Mouse (Mus musculus) neural tube, embryonic 13.5 days (tissue): ENCODE data around the gene Ptgfrn. TPM values are rescaled to one million over a fixed set of nuclear protein-coding genes. Genes with fewer than 3 reads are reported as not detected.

ENCODE experiments used
- ATAC-seq: fragments of 200-750 bp; cut with Nextera tagmentation; 2 replicates; pipeline ENCODE4 v1.8.0; 2017; ENCODE audit warnings: low read depth, mild to moderate bottlenecking, moderate TSS enrichment, moderate library complexity
- H3K27ac ChIP-seq: fragments of 300-500 bp; sonication (generic); replicated peaks from 2 replicates; pipeline ENCODE4 v1.5.1; 2015; ENCODE audit warnings: moderate library complexity, mild to moderate bottlenecking, inconsistent platforms
- H3K27me3 ChIP-seq: fragments of 300-500 bp; sonication (generic); 2 replicates; pipeline ENCODE4 v1.6.1; 2015; ENCODE audit warnings: mild to moderate bottlenecking, inconsistent platforms
- H3K36me3 ChIP-seq: fragments of 300-500 bp; sonication (generic); 2 replicates; pipeline ENCODE4 v1.6.1; 2015; ENCODE audit warnings: mild to moderate bottlenecking, inconsistent platforms
- H3K4me1 ChIP-seq: fragments of 300-500 bp; sonication (generic); replicated peaks from 2 replicates; pipeline ENCODE4 v1.6.1; 2015; ENCODE audit warnings: inconsistent platforms
- H3K4me2 ChIP-seq: fragments of 300-500 bp; sonication (generic); 2 replicates; pipeline ENCODE4 v1.6.1; 2015; ENCODE audit warnings: inconsistent platforms, mild to moderate bottlenecking, moderate library complexity
- H3K4me3 ChIP-seq: fragments of 300-500 bp; sonication (generic); 2 replicates; pipeline ENCODE4 v1.5.1; 2015; ENCODE audit warnings: mild to moderate bottlenecking, inconsistent platforms
- H3K9ac ChIP-seq: fragments of 300-500 bp; sonication (generic); 2 replicates; pipeline ENCODE4 v1.6.1; 2015; ENCODE audit warnings: moderate library complexity, mild to moderate bottlenecking, inconsistent platforms
- H3K9me3 ChIP-seq: fragments of 300-500 bp; sonication (generic); 2 replicates; pipeline ENCODE4 v1.6.1; 2016; ENCODE audit warnings: inconsistent platforms
- WGBS: fragments of 180-500 bp; shearing (Covaris S2); methylation state at CpG from one replicate; pipeline ENCODE4 v1.1.7; 2015; 5-methylcytosine and 5-hydroxymethylcytosine counted together
- polyA plus RNA-seq: library from polyadenylated mRNA; unstranded; fragments of >200 nt; fragmentation: Nextera tagmentation; extraction: Ambion mirVana; gene quantifications from 2 replicates; pipeline ENCODE4 v1.2.1, GENCODE M21; 2015

The Ptgfrn gene
- polyA plus RNA-seq, 1 experiment from 2014 or later = 3.5 TPM

- WGBS = 73% methylated on average over 9 of the region's 9 CpGs
- Histone ChIP-seq H3K4me3 (no peak overlapping the region), H3K4me1 (peaks cover 25% of the 10 kb centered on the region), H3K36me3 (no peaks in the 10 kb centered on the region), H3K9me3 (no peaks in the 10 kb centered on the region), H3K9ac (no peak overlapping the region), H3K27ac (no peak overlapping the region), H3K27me3 (no peaks in the 10 kb centered on the region), H3K4me2 (no peak overlapping the region)
- ATAC-seq = no peak
Observed at GRCm38 (mm10) chr3:101099701-101100357, 10.2 kb downstream of the Ptgfrn start.

- no peaks in the 10 kb centered on the region for H3K9me3 ChIP-seq
- H3K4me3 ChIP-seq = no peak overlapping the region
- H3K27ac ChIP-seq = no peak overlapping the region
- peaks cover 23% of the 10 kb centered on the region for H3K4me1 ChIP-seq
- no peak overlapping the region for H3K4me2 ChIP-seq
- no peaks in the 10 kb centered on the region for H3K36me3 ChIP-seq
- H3K9ac ChIP-seq = no peak overlapping the region
- 65% methylated on average over 4 of the region's 4 CpGs for WGBS
- ATAC-seq = no peak
- H3K27me3 ChIP-seq = no peaks in the 10 kb centered on the region
Observed at GRCm38 (mm10) chr3:101098073-101098472, 12.0 kb downstream of the Ptgfrn start.

- Histone ChIP-seq H3K4me1 (peaks cover 30% of the 10 kb centered on the region), H3K9me3 (no peaks in the 10 kb centered on the region), H3K4me2 (no peak overlapping the region), H3K9ac (no peak overlapping the region), H3K4me3 (no peak overlapping the region), H3K27ac (no peak overlapping the region), H3K36me3 (no peaks in the 10 kb centered on the region), H3K27me3 (no peaks in the 10 kb centered on the region)
- no peak for ATAC-seq
- 78% methylated on average over 9 of the region's 9 CpGs for WGBS
Observed at GRCm38 (mm10) chr3:101097146-101097800, 12.8 kb downstream of the Ptgfrn start.

DNA sequence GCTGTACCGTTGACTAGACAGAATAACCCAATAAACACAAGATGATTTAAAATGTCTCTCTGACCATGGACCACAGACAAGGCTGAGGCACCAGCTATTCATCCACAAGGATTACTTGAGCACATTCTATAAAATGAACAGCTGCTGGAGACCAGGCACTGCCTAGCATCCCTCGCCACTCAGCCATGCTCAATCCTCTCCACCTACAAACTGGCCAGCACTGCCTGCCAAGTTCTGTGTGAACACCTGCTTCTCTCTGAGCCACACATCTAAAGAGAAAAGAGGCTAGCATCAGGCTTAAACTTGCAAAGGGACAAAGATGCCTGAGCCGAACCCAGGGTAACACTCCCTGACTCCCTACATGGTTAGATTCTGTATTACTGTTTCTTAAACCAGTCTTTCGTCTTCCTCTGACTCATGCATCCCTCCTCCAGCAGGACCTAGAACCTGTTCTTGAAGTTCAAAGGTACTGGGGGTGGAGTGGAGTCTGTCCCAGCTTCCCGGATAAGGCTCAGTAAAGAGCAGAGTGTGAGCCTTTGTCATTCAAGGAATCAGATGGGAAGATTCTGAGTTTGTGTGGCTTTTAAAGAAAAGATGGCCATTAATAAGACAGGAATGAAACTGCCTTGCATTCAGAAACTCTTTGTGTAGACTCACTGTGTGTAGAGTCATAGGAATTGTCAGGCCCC is 14.2 kb downstream of the Ptgfrn start:
- Histone ChIP-seq H3K27me3 (no peaks in the 10 kb centered on the region), H3K4me3 (no peak overlapping the region), H3K9ac (no peak overlapping the region), H3K4me2 (no peak overlapping the region), H3K4me1 (peaks cover 32% of the 10 kb centered on the region), H3K9me3 (no peaks in the 10 kb centered on the region), H3K36me3 (no peaks in the 10 kb centered on the region), H3K27ac (no peak overlapping the region)
- WGBS = 69% methylated on average over 5 of the region's 5 CpGs
- ATAC-seq = no peak

- Histone ChIP-seq H3K27me3 (no peaks in the 10 kb centered on the region), H3K4me2 (no peak overlapping the region), H3K9me3 (no peaks in the 10 kb centered on the region), H3K4me3 (no peak overlapping the region), H3K4me1 (peaks cover 22% of the 10 kb centered on the region), H3K36me3 (no peaks in the 10 kb centered on the region), H3K9ac (no peak overlapping the region), H3K27ac (no peak overlapping the region)
- 82% methylated on average over 13 of the region's 13 CpGs for WGBS
- no peak for ATAC-seq
Observed at GRCm38 (mm10) chr3:101092202-101092601, 17.9 kb downstream of the Ptgfrn start.

DNA sequence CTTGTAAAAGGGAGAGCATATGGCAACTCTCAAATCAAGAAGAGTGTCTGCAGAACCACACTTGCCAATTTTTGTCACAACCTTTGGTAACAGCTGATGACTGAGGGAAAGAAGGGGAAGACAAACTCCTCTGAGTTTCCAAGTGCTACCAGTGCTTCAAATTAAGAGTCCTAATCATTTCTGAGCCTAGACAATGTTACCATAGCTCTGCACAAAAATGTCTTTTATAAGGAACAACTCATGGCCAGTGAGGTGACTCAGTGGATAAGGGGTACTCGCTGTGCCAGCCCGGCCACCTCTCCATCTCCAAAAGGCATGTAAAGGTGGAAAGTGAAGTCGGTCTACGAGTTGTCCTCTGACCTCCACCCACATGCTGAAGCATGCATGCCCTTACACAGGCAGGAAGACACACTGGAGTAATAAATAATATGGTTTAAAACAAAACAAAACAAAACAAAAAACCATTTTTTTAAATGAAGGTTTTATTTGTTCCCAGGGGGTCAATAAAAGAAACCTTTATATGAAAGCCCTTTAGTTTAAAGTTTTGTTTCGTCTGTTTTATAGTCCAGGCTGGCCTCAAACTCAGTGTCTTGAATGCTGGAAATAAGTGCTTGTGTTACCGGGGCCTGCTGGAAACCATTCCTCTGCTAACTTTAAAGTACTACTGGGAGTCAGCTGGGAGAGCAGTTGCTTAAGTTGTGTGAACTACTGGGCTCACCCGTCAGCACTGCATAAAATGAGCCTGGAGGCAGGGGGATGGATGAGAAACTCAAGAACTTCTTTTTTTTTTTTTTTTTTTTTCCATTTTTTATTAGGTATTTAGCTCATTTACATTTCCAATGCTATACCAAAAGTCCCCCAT is 23.3 kb downstream of the Ptgfrn start:
- Histone ChIP-seq H3K9me3 (no peaks in the 10 kb centered on the region), H3K9ac (no peak overlapping the region), H3K4me2 (no peak overlapping the region), H3K27ac (no peak overlapping the region), H3K27me3 (no peaks in the 10 kb centered on the region), H3K4me3 (no peak overlapping the region), H3K36me3 (no peaks in the 10 kb centered on the region), H3K4me1 (0 out of 2 replicates have a peak, but pooled peaks cover under 1% of the 10 kb centered on the region)
- WGBS = 72% methylated on average over 7 of the region's 7 CpGs
- no peak for ATAC-seq

GRCm38 (mm10) chr3:101080925-101081324 is 29.2 kb downstream of the Ptgfrn start:
- Histone ChIP-seq H3K27me3 (no peaks in the 10 kb centered on the region), H3K4me1 (peaks cover 10% of the 10 kb centered on the region; the same call in 1 of the 2 replicates), H3K4me2 (no peak overlapping the region), H3K27ac (no peak overlapping the region), H3K36me3 (peaks cover 7% of the 10 kb centered on the region; the same call in 1 of the 2 replicates), H3K9ac (no peak overlapping the region), H3K4me3 (no peak overlapping the region), H3K9me3 (no peaks in the 10 kb centered on the region)
- no peak for ATAC-seq
- WGBS = 88% methylated on average over 4 of the region's 4 CpGs

GRCm38 (mm10) chr3:101078344-101078743 is 31.7 kb downstream of the Ptgfrn start:
- H3K4me2 ChIP-seq = no peak overlapping the region
- no peak overlapping the region for H3K27ac ChIP-seq
- 0 out of 2 replicates have a peak, but pooled peaks have one; percentile 33 for ATAC-seq
- no peaks in the 10 kb centered on the region for H3K9me3 ChIP-seq
- H3K4me3 ChIP-seq = no peak overlapping the region
- H3K36me3 ChIP-seq = peaks cover 13% of the 10 kb centered on the region; the same call in 1 of the 2 replicates
- H3K27me3 ChIP-seq = no peaks in the 10 kb centered on the region
- peaks cover 10% of the 10 kb centered on the region; the same call in 1 of the 2 replicates for H3K4me1 ChIP-seq
- 78% methylated on average over 1 of the region's 1 CpGs for WGBS
- H3K9ac ChIP-seq = no peak overlapping the region

DNA sequence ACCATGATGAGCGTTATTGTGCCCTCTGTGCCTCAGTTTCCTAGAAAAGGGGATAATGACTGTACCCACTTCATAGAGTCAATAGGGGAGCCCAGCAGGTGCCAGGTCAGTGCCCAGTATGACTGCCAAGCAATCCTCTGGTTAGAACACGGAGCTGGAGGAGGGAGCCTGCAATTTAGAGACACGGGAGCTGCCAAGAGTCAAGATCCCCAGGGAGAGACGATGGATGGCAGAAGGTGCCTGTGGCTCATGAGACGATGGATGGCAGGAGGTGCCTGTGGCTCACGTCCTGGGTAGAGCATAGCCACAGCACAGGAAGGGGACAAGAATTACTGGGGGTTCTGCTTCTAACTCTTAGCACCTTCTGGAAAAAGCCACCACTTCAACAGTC is 32.4 kb downstream of the Ptgfrn start:
- peaks cover 13% of the 10 kb centered on the region; the same call in 1 of the 2 replicates for H3K36me3 ChIP-seq
- H3K4me2 ChIP-seq = no peak overlapping the region
- H3K4me3 ChIP-seq = no peak overlapping the region
- H3K27me3 ChIP-seq = no peaks in the 10 kb centered on the region
- ATAC-seq = no peak
- H3K4me1 ChIP-seq = peaks cover 13% of the 10 kb centered on the region; the same call in 1 of the 2 replicates
- H3K27ac ChIP-seq = no peak overlapping the region
- H3K9me3 ChIP-seq = no peaks in the 10 kb centered on the region
- WGBS = 69% methylated on average over 6 of the region's 6 CpGs
- no peak overlapping the region for H3K9ac ChIP-seq

GRCm38 (mm10) chr3:101076966-101077709 is 32.9 kb downstream of the Ptgfrn start:
- ATAC-seq = no peak

GRCm38 (mm10) chr3:101075866-101076265 is 34.2 kb downstream of the Ptgfrn start:
- no peaks in the 10 kb centered on the region for H3K27me3 ChIP-seq

More at GRCm38 (mm10) chr3:101076966-101077709, 32.9 kb downstream of the Ptgfrn start:
- no peak overlapping the region for H3K4me2 ChIP-seq
- no peaks in the 10 kb centered on the region for H3K9me3 ChIP-seq
- peaks cover 13% of the 10 kb centered on the region; the same call in 1 of the 2 replicates for H3K36me3 ChIP-seq
- peaks cover 18% of the 10 kb centered on the region; the same call in 1 of the 2 replicates for H3K4me1 ChIP-seq
- no peak overlapping the region for H3K9ac ChIP-seq
- no peak overlapping the region for H3K27ac ChIP-seq
- no peak overlapping the region for H3K4me3 ChIP-seq
- WGBS = 95% methylated on average over 25 of the region's 25 CpGs
- no peaks in the 10 kb centered on the region for H3K27me3 ChIP-seq

More at GRCm38 (mm10) chr3:101075866-101076265, 34.2 kb downstream of the Ptgfrn start:
- Histone ChIP-seq H3K9ac (no peak overlapping the region), H3K4me3 (no peak overlapping the region), H3K9me3 (no peaks in the 10 kb centered on the region), H3K27ac (no peak overlapping the region), H3K36me3 (peaks cover 13% of the 10 kb centered on the region; the same call in 1 of the 2 replicates), H3K4me1 (peaks cover 20% of the 10 kb centered on the region), H3K4me2 (no peak overlapping the region)
- WGBS = 86% methylated on average over 3 of the region's 3 CpGs
- no peak for ATAC-seq
